In genomic region chr17:71881369-71881768, GRCm38 (mm10) we compare ENCODE assay signal across 21 mouse cellular contexts.
"Had no signal": no experiment of that assay in that cellular context is flagged by ENCODE, and none has a peak within 500 bp of the region (broad histone marks: within the 10 kb centered on the region; RNA-seq: fewer than 3 reads in every experiment).

No protein-coding gene starts in this region.

- ATAC-seq: intestine, embryonic 16.5 days; liver, postnatal 0 days; lung, postnatal 0 days; midbrain, embryonic 15.5 days had no signal

- H3K36me3 ChIP-seq: limb, embryonic 12.5 days; limb, embryonic 15.5 days; midbrain, embryonic 12.5 days; midbrain, embryonic 15.5 days had no signal

- H3K4me3 ChIP-seq: limb, embryonic 12.5 days; limb, embryonic 15.5 days; midbrain, embryonic 12.5 days; midbrain, embryonic 15.5 days had no signal

- DNase-seq: kidney, adult 2 months; kidney, postnatal 10 days; kidney, postnatal 36 days; left cerebral cortex, postnatal 4 days; liver, postnatal 0 days; right cerebral cortex, postnatal 14 days; right cerebral cortex, postnatal 4 days; thymus, adult 2 months; thymus, postnatal 14 days; thymus, postnatal 4 days had no signal

- H3K9ac ChIP-seq: limb, embryonic 12.5 days; limb, embryonic 15.5 days; liver, embryonic 14.5 days; liver, postnatal 0 days; lung, embryonic 14.5 days; midbrain, embryonic 12.5 days; midbrain, embryonic 15.5 days had no signal

- H3K27me3 ChIP-seq: limb, embryonic 12.5 days; limb, embryonic 15.5 days; midbrain, embryonic 12.5 days; midbrain, embryonic 15.5 days had no signal

- H3K4me2 ChIP-seq: limb, embryonic 12.5 days; limb, embryonic 15.5 days; liver, embryonic 11.5 days; lung, embryonic 14.5 days; midbrain, embryonic 12.5 days; midbrain, embryonic 15.5 days had no signal

- H3K4me1 ChIP-seq: limb, embryonic 12.5 days; limb, embryonic 15.5 days; midbrain, embryonic 12.5 days; midbrain, embryonic 15.5 days had no signal

- H3K27ac ChIP-seq: limb, embryonic 12.5 days; limb, embryonic 15.5 days; liver, embryonic 14.5 days; macrophage; midbrain, embryonic 12.5 days; midbrain, embryonic 15.5 days; stomach, postnatal 0 days had no signal

- H3K9me3 ChIP-seq: limb, embryonic 12.5 days; limb, embryonic 15.5 days; midbrain, embryonic 15.5 days had no signal
